Mouse (Mus musculus) lung, adult 2 months (tissue): ENCODE data around the gene Fez2.

Experiments
- CTCF ChIP-seq: fragments of 200-500 bp; IDR thresholded peaks from 2 replicates; pipeline ENCODE4 v1.5.1; 2011; ENCODE audit warnings: mild to moderate bottlenecking, low read length, control low read depth; ENCODE audit not compliant: insufficient read depth
- POLR2A ChIP-seq: fragments of 200-500 bp; IDR thresholded peaks from 2 replicates; pipeline ENCODE4 v1.6.1; 2011; ENCODE audit warnings: low read depth, mild to moderate bottlenecking, control low read depth, low read length, borderline replicate concordance; ENCODE audit errors: extremely low read depth

- no peak for TF ChIP-seq CTCF
- no peak for TF ChIP-seq POLR2A
Observed at GRCm38 (mm10) chr17:78331438-78331837, 86.5 kb downstream of the Fez2 start.
